Mouse (Mus musculus) ES-E14 (cell line): Measurements from ENCODE around the gene Gm4871.
"Not testable (repeated sequence)": the region's sequence is repeated elsewhere in the genome, so short reads cannot be mapped to it uniquely, and the experiment has no call there.

ENCODE experiments used
- HCFC1 ChIP-seq: IDR thresholded peaks from 2 replicates; pipeline ENCODE4 v1.6.1; 2012; ENCODE audit warnings: low read length, inconsistent platforms, borderline replicate concordance; ENCODE audit not compliant: insufficient read depth
- MAFK ChIP-seq: IDR thresholded peaks from 2 replicates; pipeline ENCODE4 v1.6.1; 2014; ENCODE audit warnings: mild to moderate bottlenecking, low read depth, low read length, inconsistent platforms; ENCODE audit not compliant: insufficient read depth
- ZC3H11A ChIP-seq: IDR thresholded peaks from 2 replicates; pipeline ENCODE4 v1.6.1; 2012; ENCODE audit warnings: low read depth, mild to moderate bottlenecking, inconsistent platforms, low read length, borderline replicate concordance

DNA sequence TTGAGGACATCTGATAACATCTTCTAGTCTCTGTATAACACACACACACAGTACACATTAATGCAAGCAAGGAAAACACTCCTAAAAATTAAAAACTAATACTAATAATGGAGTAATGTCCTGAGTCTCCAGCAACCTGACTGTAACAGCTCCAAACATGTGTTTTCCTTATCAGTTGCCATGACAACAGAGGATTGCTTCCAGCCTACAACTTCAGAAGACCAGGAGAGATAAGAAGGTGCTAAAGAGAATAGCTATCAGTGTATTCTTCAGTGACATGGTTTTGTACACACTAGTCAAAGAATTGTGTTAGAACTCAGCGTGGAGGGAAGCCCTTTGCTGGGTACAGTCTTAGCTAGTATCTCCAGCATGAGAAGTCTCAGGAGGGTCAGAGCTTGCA, 11.8 kb downstream of the Gm4871 start:
- TF ChIP-seq ZC3H11A, MAFK, HCFC1: not testable (repeated sequence)
